ENCODE assay signal across 22 mouse cellular contexts in the genomic region with DNA sequence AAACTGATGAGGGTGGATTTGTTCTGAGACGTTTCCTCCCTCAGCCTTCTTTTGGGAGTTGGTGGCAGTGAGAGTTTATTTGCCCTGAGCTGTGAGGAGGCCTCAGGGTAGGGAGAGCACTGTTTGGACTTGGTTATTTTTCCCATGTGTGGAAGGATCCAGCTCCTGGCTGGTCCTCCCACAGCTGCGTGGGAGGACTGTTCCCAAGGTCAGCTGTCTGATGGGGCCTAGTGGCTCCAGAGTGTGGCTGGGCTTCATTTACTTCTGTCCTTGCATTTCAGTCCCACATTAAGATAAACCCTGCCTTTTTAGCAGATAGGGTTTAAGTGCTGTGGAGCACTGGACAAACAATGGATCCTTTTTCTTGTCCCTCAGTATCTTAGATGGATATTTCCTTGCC. TPM values are rescaled to one million over a fixed set of nuclear protein-coding genes. Genes with fewer than 3 reads are reported as not detected.
A peak's percentile ranks its signal among the peaks of the same experiment; 100 is the strongest.
DNase-seq lines count a peak whose midpoint lies in the region; ATAC-seq lines count a peak whose summit lies in the region.
"Had no signal": no experiment of that assay in that cellular context is flagged by ENCODE, and none has a peak within 500 bp of the region (broad histone marks: within the 10 kb centered on the region; RNA-seq: fewer than 3 reads in every experiment).

No protein-coding gene starts in this region.

- no peak for DNase-seq in heart, embryonic 10.5 days (ENCODE audit: low spot score)
- no peak for DNase-seq in heart, postnatal 25 days (ENCODE audit: low spot score)
- DNase-seq in kidney, postnatal 36 days = no peak
- peak; percentile 73 for DNase-seq in ovary, postnatal 36 days (ENCODE audit: low spot score)
- DNase-seq in ovary, postnatal 14 days (ENCODE audit: low spot score) = no peak
- DNase-seq in testis, postnatal 10 days (ENCODE audit: low spot score) = peak; percentile 71
- no peak for DNase-seq in cerebellum, adult 18-20 months
- DNase-seq: B cell, adult 2 months; cerebellum, adult 2 months; gastrocnemius, adult 2 months; heart, adult 18-20 months; kidney, postnatal 14 days; layer of hippocampus, postnatal 36 days; right cerebral cortex, postnatal 14 days had no signal

- H3K27me3 ChIP-seq in heart, embryonic 10.5 days (ENCODE audit: insufficient read depth, poor library complexity, severe bottlenecking) = no peaks in the 10 kb centered on the region
- no peaks in the 10 kb centered on the region for H3K27me3 ChIP-seq in kidney, embryonic 15.5 days

- H3K36me3 ChIP-seq in heart, embryonic 10.5 days = peaks cover 37% of the 10 kb centered on the region
- peaks cover 42% of the 10 kb centered on the region for H3K36me3 ChIP-seq in kidney, embryonic 15.5 days

- peaks cover 23% of the 10 kb centered on the region for H3K4me1 ChIP-seq in heart, embryonic 10.5 days
- peaks cover 38% of the 10 kb centered on the region for H3K4me1 ChIP-seq in kidney, embryonic 15.5 days

- intact Hi-C loops in heart, postnatal 25 days (cut with DNase I) = no loop called here

- H3K9me3 ChIP-seq in heart, embryonic 10.5 days = no peaks in the 10 kb centered on the region
- no peaks in the 10 kb centered on the region for H3K9me3 ChIP-seq in kidney, embryonic 15.5 days (replicated peaks)

- no peak overlapping the region for H3K9ac ChIP-seq in kidney, embryonic 15.5 days
- H3K9ac ChIP-seq: liver, embryonic 14.5 days had no signal

- peak overlapping the region; percentile 29; the same call in 1 of the 2 replicates for H3K27ac ChIP-seq in heart, embryonic 10.5 days
- peak overlapping the region; percentile 69 for H3K27ac ChIP-seq in kidney, embryonic 15.5 days
- H3K27ac ChIP-seq: gastrocnemius, adult 2 months; liver, embryonic 14.5 days had no signal

- H3K4me3 ChIP-seq in heart, embryonic 10.5 days = no peak overlapping the region
- H3K4me3 ChIP-seq in kidney, embryonic 15.5 days (replicated peaks) = 0 out of 2 replicates have a peak overlapping the region, but pooled peaks have one; percentile 1
- H3K4me3 ChIP-seq: gastrocnemius, adult 2 months had no signal

- 55% methylated on average over 2 of the region's 2 CpGs for WGBS in heart, embryonic 10.5 days
- 25% methylated on average over 2 of the region's 2 CpGs for WGBS in kidney, embryonic 15.5 days

- H3K4me2 ChIP-seq in kidney, embryonic 15.5 days = no peak overlapping the region

- ATAC-seq in kidney, embryonic 15.5 days (replicated peaks; ENCODE audit: low FRiP score) = no peak
- ATAC-seq: forebrain, embryonic 16.5 days; hindbrain, embryonic 16.5 days; lung, postnatal 0 days had no signal

RNA-seq across cellular contexts. Expression of gene Pabpn1, which starts 5.1 kb away (rescaled TPM):
- polyA plus RNA-seq in heart, embryonic 10.5 days (2016; fragmentation: Nextera tagmentation; extraction: Ambion mirVana) = 89.8 and 162 TPM in 2 replicates
- total RNA-seq in heart, postnatal 25 days (2021) = 10 to 100 TPM; 50.7 to 55.6 TPM
- 144 and 157 TPM in 2 replicates for polyA plus RNA-seq in kidney, embryonic 15.5 days (2015; fragmentation: Nextera tagmentation; extraction: Ambion mirVana)

RNA-seq across cellular contexts. Expression of gene Gm20521, which starts 14.2 kb away (rescaled TPM):
- not detected in 2 replicates for polyA plus RNA-seq in heart, embryonic 10.5 days (2016; fragmentation: Nextera tagmentation; extraction: Ambion mirVana)
- 1 to 10 TPM; 4.5 to 6.8 TPM for total RNA-seq in heart, postnatal 25 days (2021)
- polyA plus RNA-seq in kidney, embryonic 15.5 days (2015; fragmentation: Nextera tagmentation; extraction: Ambion mirVana) = 0.14 and 0.75 TPM in 2 replicates
- total RNA-seq: left cerebral cortex, postnatal 36 days; megakaryocyte, adult 5-6 weeks; monocyte, adult 5-6 weeks had no signal
- polyA plus RNA-seq: forebrain, embryonic 16.5 days had no signal

RNA-seq across cellular contexts. Expression of gene Bcl2l2, which starts 14.3 kb away (rescaled TPM):
- polyA plus RNA-seq in heart, embryonic 10.5 days (2016; fragmentation: Nextera tagmentation; extraction: Ambion mirVana) = 2.8 and 3.0 TPM in 2 replicates
- total RNA-seq in heart, postnatal 25 days (2021) = 10 to 100 TPM; 39.7 to 40.3 TPM
- polyA plus RNA-seq in kidney, embryonic 15.5 days (2015; fragmentation: Nextera tagmentation; extraction: Ambion mirVana) = 4.0 and 4.7 TPM in 2 replicates

RNA-seq across cellular contexts. Expression of gene Slc22a17, which starts 15.5 kb away (rescaled TPM):
- 42.1 and 52.4 TPM in 2 replicates for polyA plus RNA-seq in heart, embryonic 10.5 days (2016; fragmentation: Nextera tagmentation; extraction: Ambion mirVana)
- total RNA-seq in heart, postnatal 25 days (2021) = 1 to 10 TPM; 2.7 to 3.1 TPM
- 47.6 and 53.8 TPM in 2 replicates for polyA plus RNA-seq in kidney, embryonic 15.5 days (2015; fragmentation: Nextera tagmentation; extraction: Ambion mirVana)

RNA-seq across cellular contexts. Expression of gene Ppp1r3e, which starts 20.1 kb away (rescaled TPM):
- polyA plus RNA-seq in heart, embryonic 10.5 days (2016; fragmentation: Nextera tagmentation; extraction: Ambion mirVana) = 0.98 and 1.00 TPM in 2 replicates
- total RNA-seq in heart, postnatal 25 days (2021) = 1 to 10 TPM; 3.0 to 3.6 TPM
- 1.9 and 2.2 TPM in 2 replicates for polyA plus RNA-seq in kidney, embryonic 15.5 days (2015; fragmentation: Nextera tagmentation; extraction: Ambion mirVana)

Comparison
In these comparisons a context has a peak if more than half of its experiments do, and no peak if none do; other contexts are left out.
1. DNase-seq: peak in ovary, postnatal 36 days (single experiment) and testis, postnatal 10 days (single experiment); none in heart, embryonic 10.5 days (single experiment), heart, postnatal 25 days (single experiment), kidney, postnatal 36 days (0 of 2), ovary, postnatal 14 days (single experiment) and cerebellum, adult 18-20 months (0 of 2).